Mouse (Mus musculus) bone marrow, adult 2 months (tissue): ENCODE results near the gene Prkd2.
A peak's percentile ranks its signal among the peaks of the same experiment; 100 is the strongest.

Experiments used
- CTCF ChIP-seq: fragments of 200-500 bp; IDR thresholded peaks from 2 replicates; pipeline ENCODE4 v1.5.1; 2011; ENCODE audit warnings: low read length, control low read depth; ENCODE audit not compliant: control insufficient read depth, insufficient read depth
- POLR2A ChIP-seq: fragments of 200-500 bp; IDR thresholded peaks from 2 replicates; pipeline ENCODE4 v1.6.1; 2011; ENCODE audit warnings: low read depth, mild to moderate bottlenecking, control low read depth, low read length, borderline replicate concordance; ENCODE audit not compliant: control insufficient read depth

- TF ChIP-seq CTCF: 0 out of 2 replicates have a peak, but pooled peaks have one; percentile 21
- TF ChIP-seq POLR2A: no peak
These were observed 17.4 kb downstream of the Prkd2 start for GRCm38 (mm10) chr7:16859902-16860651.
